Mouse (Mus musculus) forebrain, postnatal 0 days (tissue): ENCODE data around the gene Spata13. TPM values are rescaled to one million over a fixed set of nuclear protein-coding genes. Genes with fewer than 3 reads are reported as not detected.

Experiments used
- ATAC-seq: fragments of 200-750 bp; cut with Nextera tagmentation; 2 replicates; pipeline ENCODE4 v1.8.0; 2017; ENCODE audit warnings: mild to moderate bottlenecking, moderate library complexity
- DNase-seq: peaks from one replicate; pipeline ENCODE4 v3.0.0-alpha.2; 2015
- H3K27ac ChIP-seq: fragments of 300-500 bp; sonication (generic); 2 replicates; pipeline ENCODE4 v1.5.1; 2014; ENCODE audit warnings: low read depth, mild to moderate bottlenecking, antibody characterized with exemption, low read length, moderate library complexity, mixed read lengths
- H3K27me3 ChIP-seq: fragments of 300-500 bp; sonication (generic); 2 replicates; pipeline ENCODE4 v1.6.1; 2014; ENCODE audit warnings: mild to moderate bottlenecking, low read length, mixed read lengths; ENCODE audit not compliant: insufficient read depth
- H3K36me3 ChIP-seq: fragments of 300-500 bp; sonication (generic); 2 replicates; pipeline ENCODE4 v1.6.1; 2014; ENCODE audit warnings: mild to moderate bottlenecking, moderate library complexity; ENCODE audit not compliant: insufficient read depth
- H3K4me1 ChIP-seq: fragments of 300-500 bp; sonication (generic); 2 replicates; pipeline ENCODE4 v1.6.1; 2014; ENCODE audit warnings: antibody characterized with exemption; ENCODE audit not compliant: insufficient read depth
- H3K4me2 ChIP-seq: fragments of 300-500 bp; sonication (generic); 2 replicates; pipeline ENCODE4 v1.6.1; 2014; ENCODE audit warnings: low read depth, mild to moderate bottlenecking, moderate library complexity
- H3K4me3 ChIP-seq: fragments of 300-500 bp; sonication (generic); 2 replicates; pipeline ENCODE4 v1.5.1; 2014; ENCODE audit warnings: low read depth, low read length, mixed read lengths
- H3K9ac ChIP-seq: fragments of 300-500 bp; sonication (generic); 2 replicates; pipeline ENCODE4 v1.6.1; 2014; ENCODE audit warnings: mild to moderate bottlenecking
- H3K9me3 ChIP-seq: fragments of 300-500 bp; sonication (generic); 2 replicates; pipeline ENCODE4 v1.6.1; 2016; ENCODE audit warnings: low read length
- CTCF ChIP-seq: sonication (generic); IDR thresholded peaks from 2 replicates; pipeline ENCODE4 v1.5.1; 2016; ENCODE audit warnings: antibody characterized with exemption, control low read depth, low read depth
- WGBS: fragments of 180-500 bp; shearing (Covaris S2); extraction: QIAGEN DNeasy Blood & Tissue Kit; methylation state at CpG from one replicate; pipeline ENCODE4 v1.1.7; 2014; 5-methylcytosine and 5-hydroxymethylcytosine counted together
- polyA plus RNA-seq: library from polyadenylated mRNA; unstranded; fragments of >200 nt; fragmentation: Nextera tagmentation; extraction: Ambion mirVana; gene quantifications from 2 replicates; pipeline ENCODE4 v1.2.1, GENCODE M21; 2015
- total RNA-seq: library from RNA; depleted of rRNA; stranded (reverse); fragments of >200 nt; gene quantifications from 2 replicates; pipeline ENCODE4 v1.2.3, GENCODE M21; 2014

Spata13 gene
- total and polyA plus RNA-seq, 2 experiments from 2014 or later: 17.3 to 43.6 TPM

DNA sequence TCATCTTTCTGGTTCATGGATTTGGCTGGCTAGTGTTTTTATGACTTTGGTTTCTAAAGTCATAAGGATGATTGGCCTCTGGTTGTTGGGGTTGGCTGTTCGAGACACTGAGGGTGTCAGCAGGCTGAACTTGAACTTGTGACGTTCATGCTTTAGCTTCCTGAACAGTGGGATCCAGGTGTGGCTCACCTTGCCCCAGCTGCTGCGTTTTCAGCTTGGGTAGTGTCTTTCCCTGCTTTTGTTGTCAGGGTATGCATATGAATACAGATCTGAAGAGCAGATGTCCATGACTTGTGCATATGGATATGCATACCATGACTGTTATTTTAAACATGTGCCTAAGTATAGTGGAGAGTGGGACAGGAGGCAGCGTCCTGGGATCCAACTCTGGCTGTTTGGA, 19.4 kb downstream of the Spata13 start:
- no peak overlapping the region for H3K27ac ChIP-seq
- no peaks in the 10 kb centered on the region for H3K27me3 ChIP-seq
- no peak overlapping the region for H3K4me2 ChIP-seq
- TF ChIP-seq CTCF: no peak
- no peaks in the 10 kb centered on the region for H3K9me3 ChIP-seq
- H3K4me1 ChIP-seq: no peaks in the 10 kb centered on the region
- H3K36me3 ChIP-seq: no peaks in the 10 kb centered on the region
- H3K4me3 ChIP-seq: no peak overlapping the region
- no peak for DNase-seq
- 68% methylated on average over 4 of the region's 4 CpGs for WGBS
- no peak for ATAC-seq
- H3K9ac ChIP-seq: no peak overlapping the region

- Histone ChIP-seq H3K4me1 (no peaks in the 10 kb centered on the region), H3K27ac (no peak overlapping the region), H3K27me3 (no peaks in the 10 kb centered on the region), H3K4me3 (no peak overlapping the region), H3K4me2 (no peak overlapping the region), H3K9me3 (no peaks in the 10 kb centered on the region), H3K36me3 (no peaks in the 10 kb centered on the region), H3K9ac (no peak overlapping the region)
- no peak for TF ChIP-seq CTCF
- ATAC-seq (no peak), DNase-seq (no peak)
- 79% methylated on average over 5 of the region's 5 CpGs for WGBS
Observed at GRCm38 (mm10) chr14:60653977-60654376, 20.2 kb downstream of the Spata13 start.

DNA sequence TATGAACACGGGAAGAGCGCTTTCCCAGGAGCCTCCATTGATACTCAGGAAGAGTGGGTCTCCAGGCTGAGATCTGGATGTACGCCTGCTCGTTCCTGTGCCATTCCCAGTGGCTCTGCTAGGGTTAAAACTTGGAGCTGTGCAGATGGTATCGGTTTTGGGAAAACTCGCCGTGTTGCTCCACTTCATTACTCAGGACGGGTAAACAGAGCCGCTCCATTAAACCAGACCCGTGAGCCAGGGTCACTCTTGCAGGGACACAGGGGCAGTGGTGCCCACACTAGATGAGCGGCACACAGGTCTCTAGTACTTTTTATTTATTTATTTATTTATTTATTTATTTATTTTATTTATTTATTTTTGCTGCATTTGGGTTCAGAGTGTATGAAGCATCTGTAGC, 20.9 kb downstream of the Spata13 start:
- H3K4me2 ChIP-seq: peak overlapping the region; percentile 23; the same call in 1 of the 2 replicates
- no peaks in the 10 kb centered on the region for H3K9me3 ChIP-seq
- no peaks in the 10 kb centered on the region for H3K4me1 ChIP-seq
- no peak for ATAC-seq
- TF ChIP-seq CTCF: no peak
- 46% methylated on average over 11 of the region's 11 CpGs for WGBS
- H3K27me3 ChIP-seq: no peaks in the 10 kb centered on the region
- H3K36me3 ChIP-seq: no peaks in the 10 kb centered on the region
- H3K27ac ChIP-seq: no peak overlapping the region
- H3K4me3 ChIP-seq: no peak overlapping the region
- no peak overlapping the region for H3K9ac ChIP-seq
- no peak for DNase-seq

DNA sequence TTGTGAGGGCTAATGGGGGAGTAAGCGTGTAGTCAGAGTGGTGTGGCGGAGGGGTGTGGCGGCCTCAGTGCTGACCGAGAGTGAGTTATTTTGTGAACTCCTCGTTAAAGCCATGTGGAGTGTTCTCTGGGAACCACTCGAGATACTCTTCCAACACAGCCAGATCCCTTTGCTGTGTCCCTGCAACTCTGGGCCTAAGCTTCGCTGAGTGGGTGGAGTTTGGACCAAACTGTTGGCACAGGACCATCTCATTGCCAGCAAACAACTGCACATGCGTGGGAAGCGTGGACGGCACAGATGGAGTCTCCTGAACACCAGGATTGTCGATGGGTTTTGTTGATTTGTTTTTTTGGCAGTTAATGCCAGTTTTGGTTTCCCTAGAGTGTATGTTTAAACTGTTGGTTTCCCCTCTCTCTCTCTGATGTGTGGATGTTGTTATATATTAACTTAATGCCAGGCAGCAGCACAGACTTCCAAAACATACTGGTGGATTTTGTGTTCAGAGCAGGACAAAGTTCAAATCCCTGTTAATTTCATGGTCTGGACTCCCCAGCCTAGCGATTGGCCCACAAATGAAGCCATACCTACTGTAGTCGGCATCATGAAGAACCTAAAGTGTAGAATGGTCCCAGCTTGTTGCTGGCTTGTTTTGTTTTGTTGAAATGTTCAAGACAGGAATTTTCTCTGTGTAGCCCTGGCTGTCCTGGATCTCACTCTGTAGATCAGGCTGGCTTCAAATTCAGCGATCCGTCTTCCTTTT, 22.3 kb downstream of the Spata13 start:
- peak; percentile 80 for DNase-seq
- H3K9me3 ChIP-seq: no peaks in the 10 kb centered on the region
- no peak overlapping the region for H3K27ac ChIP-seq
- TF ChIP-seq CTCF: no peak
- H3K36me3 ChIP-seq: no peaks in the 10 kb centered on the region
- no peaks in the 10 kb centered on the region for H3K4me1 ChIP-seq
- H3K27me3 ChIP-seq: no peaks in the 10 kb centered on the region
- H3K9ac ChIP-seq: no peak overlapping the region
- no peak overlapping the region for H3K4me2 ChIP-seq
- 45% methylated on average over 15 of the region's 15 CpGs for WGBS
- peak; percentile 77 for ATAC-seq
- no peak overlapping the region for H3K4me3 ChIP-seq

- no peak for TF ChIP-seq CTCF
- Histone ChIP-seq H3K36me3 (no peaks in the 10 kb centered on the region), H3K9me3 (no peaks in the 10 kb centered on the region), H3K27ac (no peak overlapping the region), H3K4me3 (no peak overlapping the region), H3K4me2 (no peak overlapping the region), H3K27me3 (no peaks in the 10 kb centered on the region), H3K9ac (no peak overlapping the region), H3K4me1 (no peaks in the 10 kb centered on the region)
- ATAC-seq (no peak), DNase-seq (no peak)
- 87% methylated on average over 11 of the region's 11 CpGs for WGBS
Observed at GRCm38 (mm10) chr14:60656701-60657085, 22.9 kb downstream of the Spata13 start.

GRCm38 (mm10) chr14:60657891-60658290, 24.1 kb downstream of the Spata13 start:
- no peak for TF ChIP-seq CTCF
- 79% methylated on average over 2 of the region's 2 CpGs for WGBS
- Histone ChIP-seq H3K36me3 (no peaks in the 10 kb centered on the region), H3K27ac (no peak overlapping the region), H3K9ac (no peak overlapping the region), H3K4me1 (no peaks in the 10 kb centered on the region), H3K9me3 (no peaks in the 10 kb centered on the region), H3K4me2 (no peak overlapping the region), H3K4me3 (no peak overlapping the region), H3K27me3 (no peaks in the 10 kb centered on the region)
- no peak for ATAC-seq
- no peak for DNase-seq

DNA sequence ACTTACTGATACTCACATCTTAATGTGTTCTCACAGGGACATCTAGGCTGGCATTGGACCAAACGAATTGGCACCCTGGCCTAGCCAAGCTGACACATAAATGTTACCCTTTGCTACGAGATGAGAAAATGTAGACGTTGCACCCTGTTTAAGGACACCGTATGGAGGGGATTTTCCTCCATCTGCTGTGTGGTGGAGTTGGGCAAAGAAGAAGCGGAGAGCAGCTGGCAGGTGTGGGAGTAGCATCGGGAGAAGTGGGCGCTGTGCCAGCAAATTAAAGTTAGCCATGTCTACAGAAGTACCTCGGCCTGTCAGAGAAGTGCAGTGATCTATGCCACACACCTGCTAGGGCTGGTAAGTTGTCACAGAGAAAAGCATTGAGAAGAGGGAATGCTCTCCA, 25.7 kb downstream of the Spata13 start:
- Histone ChIP-seq H3K9me3 (no peaks in the 10 kb centered on the region), H3K4me1 (no peaks in the 10 kb centered on the region), H3K9ac (no peak overlapping the region), H3K4me2 (no peak overlapping the region), H3K36me3 (no peaks in the 10 kb centered on the region), H3K4me3 (no peak overlapping the region), H3K27me3 (no peaks in the 10 kb centered on the region), H3K27ac (no peak overlapping the region)
- DNase-seq (no peak), ATAC-seq (peak; percentile 32)
- 53% methylated on average over 8 of the region's 8 CpGs for WGBS
- no peak for TF ChIP-seq CTCF
